Mouse (Mus musculus) forebrain, postnatal 0 days (tissue): ENCODE measurements at regions not wholly inside any gene's neighbourhood (a gene's known extent, or its start where the extent isn't known, plus 50 kb on each side); places are given as distances from the start of the nearest gene placed in this dataset.
"Not testable (repeated sequence)": the region's sequence is repeated elsewhere in the genome, so short reads cannot be mapped to it uniquely, and the experiment has no call there.

Source experiments
- ATAC-seq: fragments of 200-750 bp; cut with Nextera tagmentation; 2 replicates; pipeline ENCODE4 v1.8.0; 2017; ENCODE audit warnings: mild to moderate bottlenecking, moderate library complexity
- DNase-seq: peaks from one replicate; pipeline ENCODE4 v3.0.0-alpha.2; 2015
- H3K27ac ChIP-seq: fragments of 300-500 bp; sonication (generic); 2 replicates; pipeline ENCODE4 v1.5.1; 2014; ENCODE audit warnings: low read depth, mild to moderate bottlenecking, antibody characterized with exemption, low read length, moderate library complexity, mixed read lengths
- H3K27me3 ChIP-seq: fragments of 300-500 bp; sonication (generic); 2 replicates; pipeline ENCODE4 v1.6.1; 2014; ENCODE audit warnings: mild to moderate bottlenecking, low read length, mixed read lengths; ENCODE audit not compliant: insufficient read depth
- H3K36me3 ChIP-seq: fragments of 300-500 bp; sonication (generic); 2 replicates; pipeline ENCODE4 v1.6.1; 2014; ENCODE audit warnings: mild to moderate bottlenecking, moderate library complexity; ENCODE audit not compliant: insufficient read depth
- H3K4me1 ChIP-seq: fragments of 300-500 bp; sonication (generic); 2 replicates; pipeline ENCODE4 v1.6.1; 2014; ENCODE audit warnings: antibody characterized with exemption; ENCODE audit not compliant: insufficient read depth
- H3K4me2 ChIP-seq: fragments of 300-500 bp; sonication (generic); 2 replicates; pipeline ENCODE4 v1.6.1; 2014; ENCODE audit warnings: low read depth, mild to moderate bottlenecking, moderate library complexity
- H3K4me3 ChIP-seq: fragments of 300-500 bp; sonication (generic); 2 replicates; pipeline ENCODE4 v1.5.1; 2014; ENCODE audit warnings: low read depth, low read length, mixed read lengths
- H3K9ac ChIP-seq: fragments of 300-500 bp; sonication (generic); 2 replicates; pipeline ENCODE4 v1.6.1; 2014; ENCODE audit warnings: mild to moderate bottlenecking
- H3K9me3 ChIP-seq: fragments of 300-500 bp; sonication (generic); 2 replicates; pipeline ENCODE4 v1.6.1; 2016; ENCODE audit warnings: low read length
- CTCF ChIP-seq: sonication (generic); IDR thresholded peaks from 2 replicates; pipeline ENCODE4 v1.5.1; 2016; ENCODE audit warnings: antibody characterized with exemption, control low read depth, low read depth
- WGBS: fragments of 180-500 bp; shearing (Covaris S2); extraction: QIAGEN DNeasy Blood & Tissue Kit; methylation state at CpG from one replicate; pipeline ENCODE4 v1.1.7; 2014; 5-methylcytosine and 5-hydroxymethylcytosine counted together

GRCm38 (mm10) chr6:61042667-61043523 lies 118.1 kb downstream of the Mmrn1 start:
- Histone ChIP-seq H3K4me2 (peak overlapping the region; percentile 41), H3K9me3 (no peaks in the 10 kb centered on the region), H3K4me1 (peaks cover 7% of the 10 kb centered on the region; the same call in 1 of the 2 replicates), H3K9ac (peak overlapping the region; percentile 35), H3K36me3 (no peaks in the 10 kb centered on the region), H3K27me3 (no peaks in the 10 kb centered on the region), H3K27ac (peak overlapping the region; percentile 58), H3K4me3 (peak overlapping the region; percentile 17; the same call in 1 of the 2 replicates)
- DNase-seq, result peak; percentile 78
- peak; percentile 49 for TF ChIP-seq CTCF
- peak; percentile 93 for ATAC-seq
- WGBS, result 15% methylated on average over 15 of the region's 15 CpGs

GRCm38 (mm10) chr6:61043524-61044450 lies 119.0 kb downstream of the Mmrn1 start:
- peak; percentile 51 for DNase-seq
- peak; percentile 60 for ATAC-seq
- WGBS, result 24% methylated on average over 9 of the region's 9 CpGs
- peak; percentile 32; the same call in 1 of the 2 replicates for TF ChIP-seq CTCF
- Histone ChIP-seq H3K27ac (peak overlapping the region; percentile 58; the same call in 1 of the 2 replicates), H3K27me3 (no peaks in the 10 kb centered on the region), H3K4me3 (no peak overlapping the region), H3K36me3 (no peaks in the 10 kb centered on the region), H3K4me2 (peak overlapping the region; percentile 41; the same call in 1 of the 2 replicates), H3K4me1 (peaks cover 7% of the 10 kb centered on the region; the same call in 1 of the 2 replicates), H3K9ac (peak overlapping the region; percentile 35; the same call in 1 of the 2 replicates), H3K9me3 (no peaks in the 10 kb centered on the region)

DNA sequence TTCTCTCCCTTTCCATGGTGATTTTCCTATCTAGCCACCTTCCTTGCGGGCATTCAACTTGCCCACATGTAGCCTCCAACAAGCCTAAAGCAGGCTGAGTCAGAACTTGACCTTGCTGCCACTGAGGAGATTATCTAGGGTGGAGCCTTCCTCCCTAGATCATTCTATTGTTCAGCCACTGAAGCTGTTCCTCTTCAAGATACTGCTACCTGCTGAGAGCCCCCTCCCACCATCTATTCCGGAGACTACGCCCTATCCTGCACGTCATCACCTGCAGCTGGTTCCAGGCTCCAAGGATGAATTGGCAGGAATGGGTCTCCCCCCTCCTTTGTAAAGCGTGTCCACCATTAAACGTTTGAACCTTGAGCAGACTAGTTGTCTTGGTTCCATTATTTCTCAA lies 122.9 kb downstream of the Mmrn1 start:
- not testable (repeated sequence) for H3K9ac ChIP-seq, H3K4me1 ChIP-seq, H3K4me2 ChIP-seq, H3K9me3 ChIP-seq, H3K4me3 ChIP-seq, ATAC-seq, H3K27me3 ChIP-seq, H3K27ac ChIP-seq, DNase-seq, H3K36me3 ChIP-seq
- 77% methylated on average over 6 of the region's 6 CpGs for WGBS

DNA sequence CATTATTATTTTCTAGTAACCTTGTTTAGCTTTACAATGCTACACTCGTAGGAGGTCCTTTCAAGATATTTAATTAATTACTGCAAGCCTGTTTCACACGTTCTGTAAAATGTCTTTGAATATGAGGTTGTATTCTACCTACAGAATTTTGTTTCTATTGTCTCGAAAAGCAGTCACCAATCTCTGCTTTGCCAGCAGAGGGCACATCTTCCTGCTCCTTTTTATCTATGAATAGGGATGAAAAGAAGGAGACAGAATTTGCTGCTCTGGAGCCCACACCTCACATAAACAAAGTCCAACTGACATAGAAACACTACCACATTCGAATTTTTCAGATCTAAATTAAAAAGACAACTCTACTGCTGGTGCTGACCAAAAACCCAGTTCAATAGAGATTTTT lies 117.0 kb upstream of the Ccser1 start:
- peak; percentile 71 for TF ChIP-seq CTCF
- Histone ChIP-seq H3K9ac (no peak overlapping the region), H3K27ac (no peak overlapping the region), H3K9me3 (no peaks in the 10 kb centered on the region), H3K36me3 (no peaks in the 10 kb centered on the region), H3K27me3 (no peaks in the 10 kb centered on the region), H3K4me1 (peaks cover 3% of the 10 kb centered on the region; the same call in 1 of the 2 replicates), H3K4me3 (no peak overlapping the region), H3K4me2 (no peak overlapping the region)
- ATAC-seq (peak; percentile 47), DNase-seq (peak; percentile 69)
- WGBS, result 24% methylated on average over 4 of the region's 4 CpGs

DNA sequence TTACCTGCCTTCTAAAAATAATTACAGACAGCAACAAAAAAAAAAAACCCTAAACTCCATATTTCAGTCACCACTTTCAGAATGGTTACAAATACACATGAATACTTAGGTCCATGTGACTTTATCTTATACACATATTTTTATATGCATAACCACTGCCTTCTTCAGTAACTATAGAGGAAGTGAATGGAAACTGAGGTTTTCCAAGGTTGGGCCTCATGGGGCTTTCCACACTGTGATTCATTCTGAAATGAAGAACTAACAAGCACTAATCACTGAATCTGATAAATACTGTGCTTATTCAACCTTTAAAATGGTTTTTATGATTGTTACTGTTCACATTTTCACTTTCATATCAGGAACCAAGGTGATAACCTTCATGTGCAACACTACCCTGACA lies 114.4 kb upstream of the Ccser1 start:
- no peak overlapping the region for H3K27ac ChIP-seq
- TF ChIP-seq CTCF, result no peak
- no peak overlapping the region for H3K4me3 ChIP-seq
- ATAC-seq, result no peak
- DNase-seq, result no peak
- H3K4me2 ChIP-seq, result no peak overlapping the region
- no peaks in the 10 kb centered on the region for H3K27me3 ChIP-seq
- H3K4me1 ChIP-seq, result peaks cover 3% of the 10 kb centered on the region; the same call in 1 of the 2 replicates
- no peaks in the 10 kb centered on the region for H3K36me3 ChIP-seq
- no peak overlapping the region for H3K9ac ChIP-seq
- no peaks in the 10 kb centered on the region for H3K9me3 ChIP-seq

DNA sequence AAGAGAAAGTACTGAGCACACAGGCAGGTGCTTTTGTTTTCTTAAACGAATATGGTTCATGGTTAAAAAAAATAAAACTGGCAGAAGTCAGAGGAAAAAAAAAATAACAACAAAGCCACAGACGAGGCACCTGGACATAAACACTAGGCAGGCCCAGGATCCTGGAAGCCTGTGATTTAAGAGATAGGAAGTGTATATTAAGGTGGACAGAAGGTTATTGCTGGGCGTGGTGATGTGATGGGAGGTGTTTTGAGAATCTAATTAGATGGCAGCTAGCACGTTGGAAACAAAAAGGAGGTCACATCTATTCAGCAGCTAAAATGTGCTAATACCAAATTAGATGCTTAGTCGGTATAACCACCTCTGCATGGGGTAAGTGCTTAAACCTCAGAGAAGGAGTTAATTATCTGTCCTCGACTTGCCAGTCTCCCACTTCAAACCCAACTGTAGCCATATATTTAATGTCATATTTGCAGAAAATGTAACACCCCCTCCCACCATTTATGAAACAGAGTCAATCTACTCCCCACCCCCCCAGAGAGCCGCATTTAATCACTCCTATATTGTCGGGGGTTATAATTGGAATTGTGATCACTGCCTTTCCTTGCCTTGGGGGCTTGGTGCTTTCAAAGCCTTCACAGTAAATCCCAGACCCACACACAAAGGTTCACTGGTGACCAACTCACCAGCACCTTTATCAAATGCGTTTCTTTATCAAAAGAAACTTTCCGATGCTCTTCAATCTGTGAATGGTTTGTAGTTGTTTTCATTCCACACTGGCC lies 113.4 kb upstream of the Ccser1 start:
- Histone ChIP-seq H3K27me3 (no peaks in the 10 kb centered on the region), H3K9ac (no peak overlapping the region; the same call in 1 of the 2 replicates), H3K4me3 (no peak overlapping the region), H3K4me2 (no peak overlapping the region), H3K4me1 (peaks cover 3% of the 10 kb centered on the region; the same call in 1 of the 2 replicates), H3K36me3 (no peaks in the 10 kb centered on the region), H3K27ac (no peak overlapping the region), H3K9me3 (no peaks in the 10 kb centered on the region)
- TF ChIP-seq CTCF, result no peak
- ATAC-seq (no peak), DNase-seq (no peak)
- WGBS, result 12% methylated on average over 10 of the region's 10 CpGs
